Mouse (Mus musculus) 416B (cell line): ENCODE measurements around the gene Serpinb9e.
"Not testable (repeated sequence)": the region's sequence is repeated elsewhere in the genome, so short reads cannot be mapped to it uniquely, and the experiment has no call there.

Source experiments
- DNase-seq: peaks from one replicate; pipeline ENCODE4 v3.0.0; 2011; ENCODE audit warnings: low read depth

Gene Serpinb9e

GRCm38 (mm10) chr13:33249312-33249711, at the start of gene Serpinb9e:
Gene Serpinb9e (plus strand): TSS chr13:33249612.
- not testable (repeated sequence) for DNase-seq

GRCm38 (mm10) chr13:33199740-33200139, 49.7 kb upstream of the Serpinb9e start:
- DNase-seq, result peak; percentile 20

GRCm38 (mm10) chr13:33308631-33309030, 59.2 kb downstream of the Serpinb9e start:
- DNase-seq, result not testable (repeated sequence)
